Mouse (Mus musculus) gastrocnemius, adult 2 months (tissue): ENCODE measurements around the gene Fbxo39. TPM values are rescaled to one million over a fixed set of nuclear protein-coding genes. Genes with fewer than 3 reads are reported as not detected.

Experiments
- DNase-seq: peaks from one replicate; pipeline ENCODE4 v3.0.0; 2022
- H3K27ac ChIP-seq: fragments of 200-600 bp; 2 replicates; pipeline ENCODE4 v1.8.1; 2022; ENCODE audit warnings: mild to moderate bottlenecking
- H3K4me3 ChIP-seq: fragments of 200-600 bp; 2 replicates; pipeline ENCODE4 v1.8.1; 2022; ENCODE audit warnings: mild to moderate bottlenecking, moderate library complexity
- CTCF ChIP-seq: fragments of 200-600 bp; IDR thresholded peaks from 2 replicates; pipeline ENCODE4 v1.8.1; 2022; ENCODE audit warnings: antibody characterized with exemption, mild to moderate bottlenecking, moderate library complexity
- intact Hi-C: fragments of 180-260 bp; cut with DNase I; formaldehyde crosslinking; loops from one replicate; pipeline ENCODE4 v1.15.1; 2025
- total RNA-seq, 2 experiments: library from RNA; stranded (reverse); gene quantifications; 2 replicates each; pipeline ENCODE4 v1.2.3; 2021

The Fbxo39 gene
- total RNA-seq, 2 experiments from 2014 or later = not detected

DNA sequence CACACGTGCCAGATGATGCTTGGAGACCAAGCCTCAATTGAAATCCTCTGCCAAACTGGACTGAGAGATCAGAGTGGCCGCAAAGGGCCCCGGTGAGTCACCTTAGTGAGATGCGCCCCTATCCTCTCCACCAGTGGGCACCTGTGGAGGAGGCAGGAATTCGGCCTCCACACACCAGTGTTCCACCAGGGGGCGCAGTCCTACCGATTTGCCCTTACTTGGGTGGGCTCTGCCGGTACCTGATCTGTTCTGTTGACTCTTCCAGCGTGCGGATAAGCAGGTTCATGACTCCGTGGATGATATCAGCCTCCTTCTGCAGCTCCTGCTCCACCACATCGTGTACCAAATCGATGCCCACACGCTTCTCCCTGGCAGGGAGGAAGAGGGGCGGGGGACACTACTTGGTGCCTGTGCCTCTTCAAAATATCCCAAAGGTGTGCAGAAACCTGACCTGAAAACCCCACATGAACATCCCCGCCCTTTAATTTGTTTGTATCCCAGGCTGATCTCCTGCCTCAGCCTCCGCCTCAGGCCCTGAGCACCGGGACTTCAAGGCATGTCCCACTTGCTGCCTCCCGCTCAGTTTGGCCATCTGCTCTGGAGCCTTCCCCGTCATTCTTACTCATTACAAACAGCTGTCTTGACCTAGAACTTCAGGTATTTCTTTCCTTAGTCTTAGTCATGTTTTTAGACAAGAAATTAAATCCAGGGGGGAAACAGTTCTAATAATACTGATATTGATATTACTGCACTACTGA, 40.9 kb downstream of the Fbxo39 start:
- H3K27ac ChIP-seq = peak overlapping the region; percentile 70
- TF ChIP-seq CTCF = peak; percentile 96
- intact Hi-C loops = loop anchor here (1.0 kb wide), 1 partner anchor 73 kb away; no protein-coding TSS in a partner anchor
- H3K4me3 ChIP-seq = peak overlapping the region; percentile 59
- peak; percentile 89 for DNase-seq

DNA sequence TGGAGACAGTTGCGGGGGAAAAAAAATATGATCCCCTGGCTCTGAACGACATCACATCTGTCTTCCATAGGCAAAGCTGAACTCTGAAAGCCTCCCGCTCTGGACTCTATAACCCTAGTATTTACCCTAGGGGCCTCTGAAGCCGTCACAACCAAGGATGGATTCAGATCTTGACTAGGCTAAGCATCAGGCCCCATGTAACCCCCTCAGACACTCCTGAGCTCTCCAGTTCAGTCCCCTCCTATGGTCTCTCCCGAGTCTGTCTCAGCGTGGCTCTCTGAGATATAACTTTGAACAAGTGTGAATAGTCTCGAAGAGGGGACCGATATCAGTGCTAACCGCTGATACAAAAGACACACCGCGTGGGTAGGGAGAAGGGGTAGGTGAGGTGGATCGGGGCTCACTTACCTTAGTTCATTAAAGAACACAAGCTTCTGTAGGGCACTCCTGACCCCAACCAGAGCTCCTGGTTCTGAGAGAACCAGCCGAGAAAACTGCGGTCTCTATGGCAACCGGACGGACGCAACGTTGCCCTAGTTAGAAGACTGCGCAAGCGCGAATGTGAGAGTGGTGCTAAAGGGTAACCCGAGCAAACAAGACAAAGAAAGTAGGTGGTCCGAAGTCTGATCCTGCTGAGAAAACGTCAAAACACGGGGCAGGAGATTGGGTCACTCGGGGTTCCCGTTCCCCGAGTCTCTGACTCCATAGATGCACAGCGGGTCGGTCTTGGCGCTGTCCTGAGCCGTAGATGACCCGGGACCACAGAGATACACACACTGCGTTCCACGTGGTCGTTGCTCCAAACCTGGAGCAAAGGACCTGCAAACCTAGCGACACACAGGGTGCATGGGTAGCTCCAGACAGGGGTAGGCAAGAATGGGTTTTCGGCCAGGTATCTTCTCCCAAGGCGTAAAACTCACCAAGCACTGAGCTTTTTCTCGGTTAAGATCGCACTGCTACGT, 47.4 kb downstream of the Fbxo39 start:
- peak; percentile 60 for DNase-seq
- Histone ChIP-seq H3K27ac (peak overlapping the region; percentile 46), H3K4me3 (peak overlapping the region; percentile 69)
- intact Hi-C loops = no loop called here
- no peak for TF ChIP-seq CTCF

DNA sequence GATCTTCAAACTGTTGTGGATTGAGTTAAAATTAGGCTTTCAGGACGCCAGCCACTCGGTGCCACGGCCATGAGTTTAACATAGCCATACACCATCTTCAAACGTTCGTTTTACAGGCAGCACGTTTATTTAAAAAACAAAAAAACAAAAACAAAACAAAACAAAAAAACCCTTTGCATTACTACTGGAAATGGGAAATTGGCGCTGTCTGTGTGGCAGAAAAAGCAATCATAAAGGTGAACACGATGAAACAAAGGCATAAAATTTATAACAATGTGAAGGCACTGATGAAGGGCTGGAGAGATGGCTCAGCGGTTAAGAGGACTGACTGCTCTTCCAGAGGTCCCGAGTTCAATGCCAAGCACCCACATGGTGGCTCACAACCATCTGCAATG, 48.1 kb downstream of the Fbxo39 start, which contains the start of gene Tekt1:
Gene Tekt1, minus strand, starts transcription at position 96 of the 395 bp plus-strand sequence.
- TF ChIP-seq CTCF = no peak
- peak within 1 kb of the TSS; percentile 69 for H3K4me3 ChIP-seq
- DNase-seq = no peak
- H3K27ac ChIP-seq = peak within 1 kb of the TSS; percentile 46
- intact Hi-C loops = no loop called here

DNA sequence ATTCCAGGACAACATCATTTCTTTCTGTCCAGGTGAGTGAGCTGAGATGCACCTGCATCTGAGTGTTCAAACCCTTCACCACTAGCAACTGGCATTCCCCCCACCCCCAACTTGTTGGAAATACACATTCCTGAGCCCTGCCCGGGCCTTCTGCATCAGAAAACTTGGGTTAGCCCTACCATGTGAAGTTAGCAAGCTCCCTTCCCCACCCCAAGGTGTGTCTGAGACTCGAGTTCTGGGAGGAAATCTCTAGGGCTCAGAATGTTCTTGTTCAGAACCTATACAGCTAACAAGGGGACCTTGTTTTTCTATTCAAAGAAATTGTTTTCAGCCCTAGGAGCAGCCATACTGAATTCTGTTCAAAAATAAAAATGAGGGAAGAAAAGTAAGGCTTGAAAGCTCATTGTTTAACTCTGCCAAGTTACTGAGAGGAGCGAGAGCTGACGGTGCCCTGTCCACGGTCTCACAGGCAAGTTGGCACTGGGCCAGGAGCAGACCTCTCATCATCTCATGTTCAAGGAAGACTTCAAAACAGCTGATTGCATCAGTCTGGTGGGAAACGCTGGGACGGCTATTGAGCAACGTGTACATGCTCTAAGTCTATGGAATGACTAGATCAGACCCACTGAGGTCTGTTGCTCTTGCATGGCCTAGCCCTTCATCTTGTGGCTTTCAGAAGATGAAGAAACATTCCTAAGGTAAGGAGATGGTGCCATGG, 49.4 kb downstream of the Fbxo39 start:
- no peak overlapping the region for H3K27ac ChIP-seq
- H3K4me3 ChIP-seq = no peak overlapping the region
- no peak for DNase-seq
- intact Hi-C loops = no loop called here
- no peak for TF ChIP-seq CTCF

- intact Hi-C loops = no loop called here
- DNase-seq = no peak
- H3K27ac ChIP-seq = no peak overlapping the region
- H3K4me3 ChIP-seq = no peak overlapping the region
- TF ChIP-seq CTCF = no peak
Measured at GRCm38 (mm10) chr11:72364526-72364925, 50.3 kb downstream of the Fbxo39 start.

DNA sequence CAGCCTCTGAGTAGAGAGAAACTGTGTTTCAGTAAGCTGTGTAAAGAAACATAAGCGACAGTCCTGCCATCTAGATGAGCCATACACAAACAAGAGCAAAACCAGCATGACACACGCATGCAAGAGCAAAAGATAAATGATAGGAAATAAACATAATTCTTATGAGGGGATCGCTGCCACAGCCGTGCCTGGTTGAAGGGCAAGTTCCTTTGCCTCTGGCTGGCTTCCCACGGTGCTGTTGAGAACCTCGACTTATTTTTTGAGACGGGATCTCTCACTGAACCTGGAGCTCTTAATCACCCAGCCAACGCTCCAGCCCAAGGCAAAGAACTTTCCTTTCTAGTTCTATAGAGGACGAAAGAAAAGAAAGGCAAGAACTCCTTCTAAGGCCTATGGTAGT, 51.9 kb downstream of the Fbxo39 start:
- no peak for DNase-seq
- TF ChIP-seq CTCF = no peak
- no peak overlapping the region for H3K27ac ChIP-seq
- intact Hi-C loops = no loop called here
- H3K4me3 ChIP-seq = no peak overlapping the region

DNA sequence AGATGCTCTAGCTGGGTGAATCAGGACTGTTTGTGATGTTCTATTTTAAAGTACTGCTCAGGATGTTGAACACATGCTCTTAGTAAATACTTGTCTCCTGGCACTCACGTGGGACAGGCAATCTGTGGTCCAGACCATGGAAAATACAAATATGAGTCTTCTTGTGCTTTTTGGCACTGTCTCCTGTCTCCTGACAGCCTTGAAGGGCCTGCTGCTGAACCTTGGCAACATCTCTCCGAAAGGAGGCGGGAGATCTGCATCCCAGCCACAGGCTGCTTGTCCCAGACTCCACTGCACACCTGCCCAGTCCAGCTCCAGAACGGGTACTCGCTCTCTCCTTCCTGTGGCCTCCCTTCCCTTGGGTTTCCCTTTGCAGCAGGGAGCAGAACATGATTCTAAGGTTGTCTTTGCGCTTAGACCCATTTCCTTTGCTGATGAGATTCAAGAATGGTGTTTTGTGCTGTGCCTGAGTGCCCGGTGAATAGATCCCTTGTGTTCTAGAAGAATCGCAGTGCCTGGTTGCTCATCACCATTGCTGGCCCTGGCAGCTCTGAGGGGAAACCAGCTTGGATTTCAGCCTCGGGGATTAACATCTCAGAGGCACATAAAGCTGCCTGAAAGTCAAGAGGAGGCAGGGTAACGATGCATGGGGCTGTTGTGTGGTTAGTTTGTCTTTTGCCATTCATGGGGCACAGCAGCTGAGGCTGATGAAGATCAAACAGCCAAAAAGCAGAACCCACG, 53.9 kb downstream of the Fbxo39 start:
- intact Hi-C loops = no loop called here
- TF ChIP-seq CTCF = no peak
- Histone ChIP-seq H3K4me3 (peak overlapping the region; percentile 15), H3K27ac (peak overlapping the region; percentile 72)
- DNase-seq = peak; percentile 58

Other genes starting within 250 kb of the Fbxo39 start
- gene Pitpnm3, start 178.7 kb upstream of the Fbxo39 start, total RNA-seq = 1 to 10 TPM; 1.7 to 2.2 TPM
- gene Gm43951, start 107.6 kb upstream of the Fbxo39 start, total RNA-seq = under 1 TPM; 0.20 to 0.25 TPM
- gene 4933427D14Rik, start 107.0 kb upstream of the Fbxo39 start, total RNA-seq = 1 to 10 TPM; 2.0 to 2.6 TPM
- gene Txndc17, start 106.9 kb upstream of the Fbxo39 start, total RNA-seq = 10 to 100 TPM; 29.2 to 30.4 TPM
- gene Med31, start 98.9 kb upstream of the Fbxo39 start, total RNA-seq = 1 to 10 TPM; 7.2 to 8.2 TPM
- gene Slc13a5, start 47.2 kb upstream of the Fbxo39 start, total RNA-seq = not detected
- 1 to 10 TPM; 3.4 to 3.7 TPM for gene Xaf1, start 12.8 kb upstream of the Fbxo39 start, total RNA-seq
- 1 to 10 TPM in 1 of 2 experiments, under 1 TPM in 1; 0.33 to 2.6 TPM for gene Tekt1, start 48.0 kb downstream of the Fbxo39 start, total RNA-seq
- gene Smtnl2, start 97.3 kb downstream of the Fbxo39 start, total RNA-seq = 100 to 1,000 TPM; 238 to 342 TPM
- gene Ggt6, start 121.1 kb downstream of the Fbxo39 start, total RNA-seq = 1 to 10 TPM in 1 of 2 experiments, under 1 TPM in 1; 0.67 to 5.5 TPM
- 10 to 100 TPM; 60.2 to 60.9 TPM for gene Mybbp1a, start 126.9 kb downstream of the Fbxo39 start, total RNA-seq
- gene Spns2, start 175.5 kb downstream of the Fbxo39 start, total RNA-seq = 10 to 100 TPM; 15.7 to 65.1 TPM
- gene Spns3, start 236.1 kb downstream of the Fbxo39 start, total RNA-seq = under 1 TPM; 0.06 to 0.18 TPM